In the genomic region with DNA sequence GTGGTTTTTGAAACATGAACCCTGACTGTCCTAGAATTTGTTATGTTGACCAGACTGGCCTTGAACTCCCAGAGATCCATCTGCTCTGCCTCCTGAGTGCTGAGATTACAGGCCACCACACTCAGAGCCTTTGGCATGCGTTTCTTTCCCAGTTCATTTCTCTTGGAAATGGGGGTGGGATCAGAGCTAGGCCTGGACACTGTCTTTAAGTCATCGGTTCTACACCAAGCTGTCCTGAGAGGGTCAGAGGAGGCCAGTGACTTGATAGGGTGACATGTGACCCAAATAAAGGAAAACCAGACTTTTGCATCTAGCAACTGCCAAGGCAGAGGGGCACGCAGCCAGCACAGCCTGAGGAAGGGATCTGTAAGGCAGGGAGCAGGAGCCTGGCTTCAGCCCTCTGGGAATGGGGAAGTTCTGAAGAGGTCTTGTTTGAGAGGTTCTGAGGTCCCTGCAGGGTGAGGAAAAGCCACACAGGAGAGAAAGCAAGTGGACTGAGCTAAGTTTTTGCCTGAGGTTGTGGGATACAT, we compare ENCODE assay signal across 9 mouse cellular contexts. TPM values are rescaled to one million over a fixed set of nuclear protein-coding genes. Genes with fewer than 3 reads are reported as not detected.
DNase-seq lines count a peak whose midpoint lies in the region; ATAC-seq and TF ChIP-seq lines count a peak whose summit lies in the region.
"Had no signal": no experiment of that assay in that cellular context is flagged by ENCODE, and none has a peak within 500 bp of the region (broad histone marks: within the 10 kb centered on the region; RNA-seq: fewer than 3 reads in every experiment).

No protein-coding gene starts in this region.

- H3K27ac ChIP-seq in intestine, postnatal 0 days (ENCODE audit: low read depth, low read length) = peak overlapping the region; percentile 15; the same call in 1 of the 2 replicates
- no peak overlapping the region for H3K27ac ChIP-seq in intestine, embryonic 15.5 days

- no peak overlapping the region for H3K4me3 ChIP-seq in intestine, postnatal 0 days (ENCODE audit: low read depth, low read length)
- H3K4me3 ChIP-seq in intestine, embryonic 15.5 days (replicated peaks) = no peak overlapping the region

- H3K27me3 ChIP-seq in intestine, postnatal 0 days (replicated peaks; ENCODE audit: control insufficient read depth, insufficient read depth, low read length) = no peaks in the 10 kb centered on the region
- H3K27me3 ChIP-seq in intestine, embryonic 15.5 days (replicated peaks) = no peaks in the 10 kb centered on the region

- no peak for ATAC-seq in intestine, postnatal 0 days
- no peak for ATAC-seq in intestine, embryonic 15.5 days
- ATAC-seq: intestine, embryonic 16.5 days had no signal

- peak; percentile 86 for DNase-seq in adipocyte (ENCODE audit: low spot score)
- DNase-seq in cerebellum, postnatal 36 days = peak; percentile 51 to 63
- DNase-seq in heart, postnatal 14 days = peak; percentile 62 to 80
- no peak for DNase-seq in yolk sac, embryonic 10.5 days (ENCODE audit: low spot score)
- no peak for DNase-seq in spleen, adult 18-20 months
- DNase-seq in B cell, adult 2 months = no peak

- TF ChIP-seq CTCF in intestine, postnatal 0 days (IDR thresholded peaks at IDR 0.05; ENCODE audit: low read depth) = no peak

- H3K9ac ChIP-seq in intestine, postnatal 0 days (ENCODE audit: low read depth, low read length) = no peak overlapping the region
- no peak overlapping the region for H3K9ac ChIP-seq in intestine, embryonic 15.5 days

- no peak overlapping the region for H3K4me2 ChIP-seq in intestine, postnatal 0 days (replicated peaks; ENCODE audit: low read depth)
- no peak overlapping the region for H3K4me2 ChIP-seq in intestine, embryonic 15.5 days (replicated peaks)

- intact Hi-C loops in heart, postnatal 14 days (cut with DNase I) = no loop called here

- 0 out of 2 replicates have a peak, but pooled peaks cover 3% of the 10 kb centered on the region for H3K4me1 ChIP-seq in intestine, postnatal 0 days (replicated peaks; ENCODE audit: control insufficient read depth, insufficient read depth, low read length)
- peaks cover 9% of the 10 kb centered on the region for H3K4me1 ChIP-seq in intestine, embryonic 15.5 days (replicated peaks)

- WGBS in intestine, postnatal 0 days = 80% methylated on average over 3 of the region's 3 CpGs
- 77% methylated on average over 3 of the region's 3 CpGs for WGBS in intestine, embryonic 15.5 days

- H3K36me3 ChIP-seq in intestine, postnatal 0 days (ENCODE audit: control insufficient read depth, insufficient read depth) = peaks cover 72% of the 10 kb centered on the region
- H3K36me3 ChIP-seq in intestine, embryonic 15.5 days = peaks cover 33% of the 10 kb centered on the region; the same call in 1 of the 2 replicates

- no peaks in the 10 kb centered on the region for H3K9me3 ChIP-seq in intestine, postnatal 0 days (ENCODE audit: control insufficient read depth)
- no peaks in the 10 kb centered on the region for H3K9me3 ChIP-seq in intestine, embryonic 15.5 days

RNA-seq across cellular contexts. Expression of a gene that starts 8.9 kb away (rescaled TPM):
- polyA plus RNA-seq in intestine, postnatal 0 days (2015; fragmentation: Nextera tagmentation; extraction: Ambion mirVana) = 160 and 161 TPM in 2 replicates
- polyA plus RNA-seq in intestine, embryonic 15.5 days (2015; fragmentation: Nextera tagmentation; extraction: Ambion mirVana) = 92.3 and 102 TPM in 2 replicates
- 100 to 1,000 TPM; 124 to 130 TPM for total RNA-seq in heart, postnatal 14 days (2021)

RNA-seq across cellular contexts. Expression of a gene that starts 34.0 kb away (rescaled TPM):
- polyA plus RNA-seq in intestine, postnatal 0 days (2015; fragmentation: Nextera tagmentation; extraction: Ambion mirVana) = 20.6 and 23.8 TPM in 2 replicates
- polyA plus RNA-seq in intestine, embryonic 15.5 days (2015; fragmentation: Nextera tagmentation; extraction: Ambion mirVana) = 17.6 and 19.4 TPM in 2 replicates
- 10 to 100 TPM; 32.7 to 32.8 TPM for total RNA-seq in heart, postnatal 14 days (2021)

RNA-seq across cellular contexts. Expression of a gene that starts 53.5 kb away (rescaled TPM):
- 27.7 and 28.3 TPM in 2 replicates for polyA plus RNA-seq in intestine, postnatal 0 days (2015; fragmentation: Nextera tagmentation; extraction: Ambion mirVana)
- 48.6 and 50.0 TPM in 2 replicates for polyA plus RNA-seq in intestine, embryonic 15.5 days (2015; fragmentation: Nextera tagmentation; extraction: Ambion mirVana)
- 100 to 1,000 TPM; 136 to 143 TPM for total RNA-seq in heart, postnatal 14 days (2021)

Comparison
In these comparisons a context has a peak if more than half of its experiments do, and no peak if none do; other contexts are left out.
1. DNase-seq: peak in adipocyte (single experiment), cerebellum, postnatal 36 days (2 of 2) and heart, postnatal 14 days (2 of 2); none in yolk sac, embryonic 10.5 days (single experiment), spleen, adult 18-20 months (0 of 2) and B cell, adult 2 months (0 of 2).